Mouse (Mus musculus): ENCODE results near the gene Dgat2l6. TPM values are rescaled to one million over a fixed set of nuclear protein-coding genes. Genes with fewer than 3 reads are reported as not detected.

Gene Dgat2l6
- total RNA-seq (2014; fragmentation: Nextera tagmentation) (not detected in 2 replicates), total RNA-seq (2017) (not detected in 2 replicates)

DNA sequence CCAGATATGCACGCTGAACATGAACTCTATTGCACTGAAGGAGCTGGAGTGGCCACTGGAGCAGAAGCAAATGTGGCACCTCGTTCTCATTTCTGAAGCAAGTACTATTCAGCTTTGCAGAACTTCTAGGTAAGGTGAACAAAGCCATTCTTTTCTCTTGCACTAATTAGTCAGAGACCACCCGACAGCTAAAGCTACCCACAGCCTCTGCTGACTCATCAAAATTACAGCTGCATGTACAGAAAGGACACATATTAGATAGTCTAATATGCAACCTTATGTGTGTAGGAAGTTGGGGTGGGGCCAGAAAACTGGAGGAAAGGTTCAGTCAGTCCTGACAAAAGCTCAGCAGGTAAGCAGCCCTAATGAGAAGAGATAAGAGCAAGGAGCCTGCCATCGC, at the start of gene Dgat2l6:
Gene Dgat2l6 (plus strand): TSS at position 368 of the 400 bp plus-strand sequence.
- ATAC-seq (replicated peaks; ENCODE audit: low FRiP score, low TSS enrichment, poor library complexity, severe bottlenecking) = no peak

DNA sequence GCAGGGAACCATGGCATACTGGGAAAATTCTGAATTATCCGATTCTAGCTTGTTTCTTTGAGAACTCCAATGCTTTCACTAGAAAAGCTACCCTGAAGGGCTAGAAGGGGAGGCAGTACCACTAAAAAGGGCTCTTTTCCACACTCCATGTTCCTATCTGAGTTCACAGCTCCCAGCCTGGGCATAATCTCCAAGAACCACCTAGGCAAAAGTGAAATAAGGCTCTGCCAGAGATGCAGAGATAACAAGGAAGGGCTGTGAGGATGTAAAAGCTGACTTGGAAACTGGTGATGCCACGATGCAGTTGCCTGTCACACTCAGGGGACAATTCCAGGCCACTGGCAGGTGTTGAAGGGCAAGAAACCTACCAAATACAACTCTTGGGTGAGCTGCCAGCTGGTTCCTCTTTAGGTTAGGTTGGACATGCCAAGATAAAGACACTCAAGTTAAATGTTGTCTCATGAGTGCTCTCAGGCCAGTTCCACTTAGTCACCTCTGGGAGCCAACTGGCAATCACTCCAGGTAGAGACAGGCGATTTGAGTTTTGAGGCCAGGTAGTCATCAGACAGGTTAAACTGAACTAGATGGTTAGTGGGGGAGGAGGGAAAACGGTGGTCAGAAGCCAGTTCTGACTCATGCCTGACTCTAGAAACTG, 48.9 kb upstream of the Dgat2l6 start:
- ATAC-seq (replicated peaks; ENCODE audit: low FRiP score, low TSS enrichment, poor library complexity, severe bottlenecking) = peak; percentile 58

- peak; percentile 99 for ATAC-seq (replicated peaks; ENCODE audit: low FRiP score, low TSS enrichment, poor library complexity, severe bottlenecking)
Observed at GRCm38 (mm10) chrX:100480317-100480716, 44.3 kb upstream of the Dgat2l6 start.

DNA sequence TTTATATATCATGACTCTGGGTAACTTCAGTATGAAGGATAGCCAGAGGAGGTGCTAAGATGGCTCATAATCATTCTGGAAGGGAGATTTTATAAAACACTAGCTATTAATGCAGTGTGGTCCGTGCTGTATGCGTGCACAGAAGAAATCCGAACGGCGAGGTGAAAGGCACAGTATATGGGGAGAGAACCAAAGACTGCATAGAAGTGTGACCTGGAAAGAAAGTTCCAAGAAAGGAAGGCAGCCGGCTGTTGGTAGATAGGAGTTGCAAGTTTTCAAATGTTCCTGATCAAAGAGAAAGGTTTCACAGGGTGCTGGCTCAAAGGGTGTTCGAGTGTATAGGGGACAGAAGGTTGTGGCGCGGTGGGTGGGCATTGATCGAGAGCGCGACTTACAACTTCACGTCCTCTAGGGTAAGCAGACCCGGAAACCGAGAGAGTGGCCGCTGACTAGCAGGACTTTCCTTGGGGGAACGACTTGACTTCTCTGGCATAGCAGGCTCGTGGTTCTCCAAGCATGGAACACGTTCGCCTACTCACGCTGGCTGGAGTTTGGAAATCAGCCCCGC, 31.1 kb upstream of the Dgat2l6 start:
- peak; percentile 64 for ATAC-seq (replicated peaks; ENCODE audit: low FRiP score, low TSS enrichment, poor library complexity, severe bottlenecking)

- peak; percentile 98 for ATAC-seq (replicated peaks; ENCODE audit: low FRiP score, low TSS enrichment, poor library complexity, severe bottlenecking)
Observed at GRCm38 (mm10) chrX:100494068-100494978, 30.3 kb upstream of the Dgat2l6 start, which contains the start of gene Igbp1. Gene Igbp1, plus strand, starts transcription at chrX:100494291.

- no peak for ATAC-seq (replicated peaks; ENCODE audit: low FRiP score, low TSS enrichment, poor library complexity, severe bottlenecking)
Observed at GRCm38 (mm10) chrX:100504175-100504851, 20.3 kb upstream of the Dgat2l6 start.

- ATAC-seq (replicated peaks; ENCODE audit: low FRiP score, low TSS enrichment, poor library complexity, severe bottlenecking) = no peak
Observed at GRCm38 (mm10) chrX:100508164-100508563, 16.5 kb upstream of the Dgat2l6 start.

DNA sequence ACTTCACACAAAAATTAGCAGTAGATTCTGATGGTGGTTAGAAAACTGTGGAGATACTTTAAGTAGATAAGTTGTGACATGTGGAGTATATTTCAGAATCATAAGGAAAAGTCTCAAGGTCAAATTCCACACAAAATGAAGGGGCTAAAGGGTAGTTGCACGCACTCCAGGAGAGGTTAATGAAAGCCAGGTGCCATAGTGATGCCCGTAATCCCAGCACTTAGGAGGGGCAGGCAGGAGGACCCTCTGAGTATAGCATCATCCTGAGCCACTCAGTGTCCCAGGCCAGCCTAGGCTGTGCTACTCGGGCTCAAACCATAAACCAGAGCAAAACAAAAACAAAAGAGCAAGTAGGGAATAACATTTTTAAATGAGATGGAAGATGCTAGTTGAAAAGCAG, 14.7 kb upstream of the Dgat2l6 start:
- ATAC-seq (replicated peaks; ENCODE audit: low FRiP score, low TSS enrichment, poor library complexity, severe bottlenecking) = no peak

DNA sequence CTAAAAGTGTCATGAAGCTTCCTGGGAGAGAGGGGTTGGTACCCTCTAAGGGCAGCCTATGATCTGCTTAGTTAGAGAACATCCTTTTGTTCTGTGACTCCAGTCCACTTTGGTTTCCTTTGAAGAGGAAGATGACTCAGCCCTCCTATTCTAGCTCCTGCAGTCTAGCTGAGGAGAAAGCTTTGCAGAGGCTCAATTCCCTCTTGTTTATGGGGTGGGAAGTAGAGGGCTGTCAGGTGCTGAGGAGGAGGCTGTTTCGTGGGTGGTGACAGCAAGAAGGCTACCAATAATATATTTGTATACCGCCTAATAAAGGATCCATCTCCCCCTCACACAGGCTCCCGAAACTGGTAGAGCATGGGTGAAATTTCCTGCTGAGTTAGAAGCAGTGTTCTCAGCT, 8.0 kb upstream of the Dgat2l6 start:
- ATAC-seq (replicated peaks; ENCODE audit: low FRiP score, low TSS enrichment, poor library complexity, severe bottlenecking) = no peak

- ATAC-seq (replicated peaks; ENCODE audit: low FRiP score, low TSS enrichment, poor library complexity, severe bottlenecking) = no peak
Observed at GRCm38 (mm10) chrX:100517626-100518025, 7.0 kb upstream of the Dgat2l6 start.

- no peak for ATAC-seq (replicated peaks; ENCODE audit: low FRiP score, low TSS enrichment, poor library complexity, severe bottlenecking)
Observed at GRCm38 (mm10) chrX:100518532-100518931, 6.1 kb upstream of the Dgat2l6 start.

DNA sequence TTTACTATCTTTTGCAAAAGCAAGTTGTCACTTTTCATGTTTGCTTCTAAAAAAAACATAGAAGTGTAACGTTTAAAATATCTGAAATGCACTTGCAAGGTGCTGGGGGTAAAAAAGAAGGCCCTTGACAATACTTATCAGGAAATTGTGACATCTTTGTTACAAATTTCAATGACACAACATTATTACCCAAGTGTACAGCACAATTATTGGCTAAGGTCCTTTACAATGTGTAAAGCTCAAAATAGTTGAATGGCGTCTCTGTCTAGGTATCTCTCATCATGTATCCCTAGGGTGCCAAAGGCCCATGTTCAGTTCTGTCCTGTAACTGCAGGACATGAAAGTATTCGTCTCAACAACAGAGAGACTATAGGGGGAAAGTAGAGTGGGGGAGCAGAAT, 31.4 kb downstream of the Dgat2l6 start:
- no peak for ATAC-seq (replicated peaks; ENCODE audit: low FRiP score, low TSS enrichment, poor library complexity, severe bottlenecking)

DNA sequence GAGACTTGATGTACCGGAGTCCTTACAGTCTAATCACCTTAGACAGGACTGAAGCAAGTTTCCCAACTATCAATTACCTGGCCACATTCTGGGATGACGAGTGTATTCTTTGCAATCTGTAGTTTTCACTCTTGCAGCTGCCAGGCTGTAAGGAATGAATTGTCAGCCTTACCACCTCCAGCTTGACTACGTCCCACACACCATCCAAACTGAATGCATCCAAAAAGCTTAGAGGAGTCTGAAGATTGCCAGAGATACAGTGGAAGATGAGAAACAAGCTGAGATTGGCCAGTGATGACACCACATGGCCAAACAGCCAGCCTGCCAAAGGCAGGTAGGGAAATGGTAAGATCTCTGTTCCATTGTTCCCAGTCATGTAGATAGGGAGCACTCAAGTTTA, 41.1 kb downstream of the Dgat2l6 start:
- ATAC-seq (replicated peaks; ENCODE audit: low FRiP score, low TSS enrichment, poor library complexity, severe bottlenecking) = no peak

- no peak for ATAC-seq (replicated peaks; ENCODE audit: low FRiP score, low TSS enrichment, poor library complexity, severe bottlenecking)
Observed at GRCm38 (mm10) chrX:100571951-100572350, 47.3 kb downstream of the Dgat2l6 start, which contains the start of gene Awat1. Gene Awat1, plus strand, starts transcription at chrX:100572251.

DNA sequence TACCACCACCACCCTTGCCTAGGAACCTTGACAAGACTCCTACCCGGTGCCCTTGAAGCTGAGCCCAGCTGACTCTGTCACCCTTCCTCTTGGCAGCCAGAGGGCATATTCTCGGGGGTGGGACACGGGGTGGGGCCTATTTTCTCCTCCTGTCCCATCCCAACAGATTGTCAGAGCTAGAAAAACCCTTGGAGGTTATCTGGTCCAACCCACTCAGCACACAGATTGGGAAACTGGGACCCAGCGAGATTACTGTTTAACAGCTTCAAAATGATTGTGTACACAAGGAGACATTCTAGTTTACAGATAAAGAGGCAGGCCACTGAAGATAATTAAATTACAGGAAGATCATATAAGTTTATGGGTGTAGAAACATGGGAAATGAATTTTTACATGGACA, 70.2 kb downstream of the Dgat2l6 start, which contains the start of gene P2ry4:
Gene P2ry4 (minus strand): TSS at position 79 of the 400 bp plus-strand sequence.
- ATAC-seq (replicated peaks; ENCODE audit: low FRiP score, low TSS enrichment, poor library complexity, severe bottlenecking) = no peak

Other genes starting within 250 kb of the Dgat2l6 start
- gene Otud6a, start 95.8 kb upstream of the Dgat2l6 start, total RNA-seq (2014; fragmentation: Nextera tagmentation) = not detected in 2 replicates
- gene Otud6a, start 95.8 kb upstream of the Dgat2l6 start, total RNA-seq (2017) = not detected in 2 replicates
- 2.1 and 2.3 TPM in 2 replicates for gene Awat2, start 82.1 kb upstream of the Dgat2l6 start, total RNA-seq (2014; fragmentation: Nextera tagmentation)
- gene Awat2, start 82.1 kb upstream of the Dgat2l6 start, total RNA-seq (2017) = 0.75 TPM in 1 of 2 replicates, not detected in the other
- 64.3 and 66.7 TPM in 2 replicates for gene Igbp1, start 30.5 kb upstream of the Dgat2l6 start, total RNA-seq (2014; fragmentation: Nextera tagmentation)
- 101 and 106 TPM in 2 replicates for gene Igbp1, start 30.5 kb upstream of the Dgat2l6 start, total RNA-seq (2017)
- not detected in 2 replicates for gene Awat1, start 47.4 kb downstream of the Dgat2l6 start, total RNA-seq (2014; fragmentation: Nextera tagmentation)
- not detected in 2 replicates for gene Awat1, start 47.4 kb downstream of the Dgat2l6 start, total RNA-seq (2017)
- gene P2ry4, start 70.0 kb downstream of the Dgat2l6 start, total RNA-seq (2014; fragmentation: Nextera tagmentation) = not detected in 2 replicates
- gene P2ry4, start 70.0 kb downstream of the Dgat2l6 start, total RNA-seq (2017) = not detected in 2 replicates
- not detected in 2 replicates for gene Arr3, start 80.7 kb downstream of the Dgat2l6 start, total RNA-seq (2014; fragmentation: Nextera tagmentation)
- gene Arr3, start 80.7 kb downstream of the Dgat2l6 start, total RNA-seq (2017) = not detected in 2 replicates
- 33.9 and 41.5 TPM in 2 replicates for gene Kif4, start 100.9 kb downstream of the Dgat2l6 start, total RNA-seq (2014; fragmentation: Nextera tagmentation)
- 37.2 and 48.0 TPM in 2 replicates for gene Kif4, start 100.9 kb downstream of the Dgat2l6 start, total RNA-seq (2017)
- gene Pdzd11, start 101.7 kb downstream of the Dgat2l6 start, total RNA-seq (2014; fragmentation: Nextera tagmentation) = 40.0 and 45.2 TPM in 2 replicates
- 20.3 and 35.4 TPM in 2 replicates for gene Pdzd11, start 101.7 kb downstream of the Dgat2l6 start, total RNA-seq (2017)
- not detected in 2 replicates for gene Gdpd2, start 205.0 kb downstream of the Dgat2l6 start, total RNA-seq (2014; fragmentation: Nextera tagmentation)
- gene Gdpd2, start 205.0 kb downstream of the Dgat2l6 start, total RNA-seq (2017) = 1.0 TPM in 1 of 2 replicates, not detected in the other
- gene Dlg3, start 242.9 kb downstream of the Dgat2l6 start, total RNA-seq (2014; fragmentation: Nextera tagmentation) = 11.7 and 13.5 TPM in 2 replicates
- gene Dlg3, start 242.9 kb downstream of the Dgat2l6 start, total RNA-seq (2017) = 11.4 and 12.0 TPM in 2 replicates

Measured in megakaryocyte-erythroid progenitor cell, adult 5-6 weeks (primary cell).